Mouse (Mus musculus) A20 (cell line): Measurements from ENCODE around the gene Gramd4.
A peak's percentile ranks its signal among the peaks of the same experiment; 100 is the strongest.
"Not testable (repeated sequence)": the region's sequence is repeated elsewhere in the genome, so short reads cannot be mapped to it uniquely, and the experiment has no call there.

Experiments
- DNase-seq: peaks from one replicate; pipeline ENCODE4 v3.0.0-alpha.2; 2011; ENCODE audit warnings: low read depth, low spot score

Gene Gramd4

GRCm38 (mm10) chr15:86051152-86051551, 6.3 kb upstream of the Gramd4 start:
- DNase-seq = peak; percentile 89

- DNase-seq = peak; percentile 71
These were observed 5.5 kb upstream of the Gramd4 start for GRCm38 (mm10) chr15:86051878-86052478.

- DNase-seq = peak; percentile 85
These were observed 3.5 kb upstream of the Gramd4 start for GRCm38 (mm10) chr15:86053890-86054536.

GRCm38 (mm10) chr15:86054861-86055260, 2.6 kb upstream of the Gramd4 start:
- DNase-seq = not testable (repeated sequence)

GRCm38 (mm10) chr15:86056221-86056760, 1.2 kb upstream of the Gramd4 start:
- DNase-seq = no peak

GRCm38 (mm10) chr15:86057908-86058307, 413 bp downstream of the Gramd4 start:
- no peak for DNase-seq

DNA sequence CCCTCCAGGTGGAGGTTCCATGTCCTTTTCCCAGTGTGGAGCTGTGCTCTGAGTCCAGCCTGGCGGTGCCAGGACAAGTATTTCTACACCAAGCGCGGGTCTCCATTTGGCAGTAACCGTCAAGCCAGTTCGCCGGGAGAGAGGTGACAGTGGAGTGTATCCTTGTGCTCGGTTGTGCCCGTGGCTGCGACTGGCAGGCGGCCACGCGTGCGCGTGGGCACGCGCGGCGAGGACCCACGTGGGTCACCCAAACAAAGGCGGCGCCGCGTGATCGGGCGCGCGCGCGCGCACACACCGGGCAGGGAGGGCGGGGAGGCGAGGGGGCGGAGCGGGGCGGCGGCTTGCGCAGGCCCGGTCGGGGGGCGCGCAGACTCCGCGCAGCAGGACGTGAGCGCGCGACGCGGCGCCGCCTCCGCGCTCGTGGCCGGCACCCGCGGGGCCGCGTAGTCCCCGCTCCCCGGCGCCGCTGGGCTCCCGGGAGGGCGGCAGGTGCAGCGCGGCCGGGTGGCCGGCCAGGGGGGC, 960 bp downstream of the Gramd4 start:
- peak; percentile 86 for DNase-seq

DNA sequence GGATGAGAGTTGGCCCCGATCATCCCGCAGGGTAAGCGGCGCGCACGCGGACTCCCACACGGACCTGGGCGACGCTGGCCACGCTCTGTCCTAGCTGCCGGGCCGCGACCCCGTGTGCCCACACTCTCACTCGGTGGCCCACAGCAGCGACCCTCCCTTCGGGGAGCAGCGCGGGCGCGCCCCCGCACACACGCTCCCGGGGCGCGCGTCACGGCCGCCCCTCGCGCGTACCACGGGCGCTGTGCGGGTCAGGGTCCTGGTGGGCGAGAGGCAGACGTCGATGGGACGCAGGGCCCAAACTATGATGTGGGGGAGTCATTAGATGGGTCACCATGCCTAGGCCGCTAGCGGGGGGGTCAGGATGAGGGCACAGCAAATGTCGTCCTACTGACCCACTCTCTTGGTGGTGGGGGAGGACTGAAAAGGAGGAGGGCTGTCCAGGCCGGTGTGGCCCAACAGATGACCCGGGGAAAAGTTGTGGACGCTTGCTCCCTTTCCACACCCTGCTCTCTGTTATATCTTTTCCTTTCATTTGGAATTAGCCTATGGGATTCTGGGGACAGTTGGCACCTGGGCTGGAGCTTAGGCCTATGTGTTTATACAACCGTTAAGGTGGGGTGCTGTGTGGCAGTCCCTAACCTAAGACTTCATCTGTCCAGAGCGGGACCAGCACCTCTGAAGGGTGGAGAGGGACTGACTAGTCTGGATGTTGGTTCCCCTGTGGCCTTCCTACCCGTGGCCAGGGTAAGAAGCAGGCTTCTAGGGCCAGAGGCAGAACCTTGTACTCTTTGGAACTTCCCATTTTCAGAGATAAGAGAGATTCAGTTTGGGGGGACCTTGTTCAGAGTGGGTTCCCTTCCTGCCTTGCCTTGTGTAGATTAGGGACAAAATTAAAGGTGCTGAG, 1.7 kb downstream of the Gramd4 start:
- peak; percentile 72 for DNase-seq

GRCm38 (mm10) chr15:86059835-86060380, 2.4 kb downstream of the Gramd4 start:
- DNase-seq = peak; percentile 18

GRCm38 (mm10) chr15:86060581-86060980, 3.1 kb downstream of the Gramd4 start:
- DNase-seq = no peak

GRCm38 (mm10) chr15:86061221-86061620, 3.7 kb downstream of the Gramd4 start:
- DNase-seq = peak; percentile 32

DNA sequence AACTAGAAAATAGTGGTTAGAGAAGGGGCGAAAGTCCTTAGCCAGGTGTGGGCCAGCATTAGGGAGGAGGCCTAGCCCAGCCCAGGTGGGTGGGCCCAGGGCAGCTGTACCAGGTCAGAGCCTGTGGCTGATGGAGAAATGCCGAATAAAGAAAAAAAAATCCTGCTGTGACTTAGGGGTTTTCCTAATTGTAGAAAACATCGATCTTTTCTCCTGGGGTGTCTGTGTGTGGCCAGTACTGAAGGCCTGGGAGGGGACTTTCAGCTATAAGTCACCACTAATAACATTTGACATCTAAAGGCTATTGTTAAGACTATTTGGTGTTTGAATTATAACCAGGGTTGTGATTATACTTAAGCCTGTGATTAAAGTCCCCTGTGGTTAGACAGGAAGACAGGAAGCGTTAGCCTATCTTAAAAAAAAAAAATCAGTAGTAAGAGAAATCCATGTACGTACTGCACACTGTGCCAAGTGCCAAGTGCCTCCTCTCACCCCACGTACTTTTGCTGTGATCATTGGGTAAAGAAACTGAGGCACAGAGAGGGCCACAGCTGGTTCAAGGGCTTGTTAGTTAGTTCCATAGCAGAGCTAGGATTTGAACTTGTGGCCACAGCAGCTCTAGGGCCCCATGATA, 4.5 kb downstream of the Gramd4 start:
- peak; percentile 63 for DNase-seq

DNA sequence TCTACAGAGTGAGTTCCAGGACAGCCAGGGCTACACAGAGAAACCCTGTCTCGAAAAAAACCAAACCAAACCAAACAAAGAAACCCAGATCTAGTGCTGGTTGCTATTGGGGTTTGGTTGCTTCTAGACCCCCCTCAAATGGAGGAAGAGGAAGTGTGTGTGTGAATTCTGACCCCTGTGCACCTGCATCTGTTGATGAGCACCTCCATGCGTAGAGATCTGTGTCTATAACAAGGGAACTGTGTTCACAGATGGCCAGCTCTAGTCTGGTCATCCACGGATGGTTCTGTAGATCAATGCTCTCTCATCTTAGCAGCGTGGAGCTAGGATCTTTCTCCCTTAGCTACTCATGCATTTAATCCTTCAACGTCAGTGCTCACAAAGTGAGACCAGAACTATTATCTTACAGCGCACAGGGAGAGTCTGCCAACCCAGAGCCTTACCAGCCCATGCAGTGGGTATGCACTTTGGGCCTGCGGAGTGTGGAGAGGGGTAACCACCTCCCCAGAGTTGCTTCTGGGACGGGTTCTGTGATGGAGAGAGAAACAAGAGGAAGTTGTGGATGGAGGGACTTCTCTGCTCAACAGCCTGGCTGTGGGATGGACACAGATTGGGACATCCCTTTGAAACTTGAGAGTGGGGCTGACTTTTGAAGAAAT, 6.8 kb downstream of the Gramd4 start:
- DNase-seq = peak; percentile 89

GRCm38 (mm10) chr15:86064850-86065229, 7.3 kb downstream of the Gramd4 start:
- DNase-seq = no peak

DNA sequence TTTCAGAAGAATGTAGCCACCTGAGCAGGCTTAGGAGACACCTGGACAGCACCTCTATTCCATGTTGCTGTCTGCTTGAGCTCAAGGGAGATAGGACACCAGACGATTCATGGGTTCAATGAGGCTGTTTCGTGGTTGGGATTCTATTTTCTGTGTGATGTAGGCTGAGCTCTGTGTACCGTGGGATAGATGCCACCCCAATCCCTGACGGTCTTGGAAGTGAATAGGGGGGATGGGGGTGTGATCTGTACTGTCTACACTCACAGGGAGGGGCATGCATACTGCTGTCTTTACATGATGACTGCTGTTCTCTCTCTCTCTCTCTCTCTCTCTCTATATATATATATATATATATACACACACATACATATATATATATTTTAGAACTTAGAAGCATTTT, 7.9 kb downstream of the Gramd4 start:
- DNase-seq = no peak

GRCm38 (mm10) chr15:86066836-86067580, 9.5 kb downstream of the Gramd4 start:
- DNase-seq = peak; percentile 36

DNA sequence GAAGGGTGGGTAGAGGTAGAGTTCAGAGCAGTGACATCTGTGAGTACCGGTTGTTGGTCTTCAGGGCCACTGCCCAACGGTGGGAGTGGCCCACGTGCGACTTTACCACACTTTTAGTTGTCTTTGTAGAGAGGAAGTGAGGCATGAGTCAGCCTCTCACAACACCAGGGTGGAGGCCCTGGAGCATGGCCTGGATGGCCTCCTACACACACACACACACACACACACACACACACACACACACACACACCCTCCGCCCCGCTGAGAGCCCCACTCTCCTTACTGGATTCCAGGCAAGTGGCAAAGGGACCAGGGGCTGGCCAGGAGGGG, 10.1 kb downstream of the Gramd4 start:
- peak; percentile 85 for DNase-seq

DNA sequence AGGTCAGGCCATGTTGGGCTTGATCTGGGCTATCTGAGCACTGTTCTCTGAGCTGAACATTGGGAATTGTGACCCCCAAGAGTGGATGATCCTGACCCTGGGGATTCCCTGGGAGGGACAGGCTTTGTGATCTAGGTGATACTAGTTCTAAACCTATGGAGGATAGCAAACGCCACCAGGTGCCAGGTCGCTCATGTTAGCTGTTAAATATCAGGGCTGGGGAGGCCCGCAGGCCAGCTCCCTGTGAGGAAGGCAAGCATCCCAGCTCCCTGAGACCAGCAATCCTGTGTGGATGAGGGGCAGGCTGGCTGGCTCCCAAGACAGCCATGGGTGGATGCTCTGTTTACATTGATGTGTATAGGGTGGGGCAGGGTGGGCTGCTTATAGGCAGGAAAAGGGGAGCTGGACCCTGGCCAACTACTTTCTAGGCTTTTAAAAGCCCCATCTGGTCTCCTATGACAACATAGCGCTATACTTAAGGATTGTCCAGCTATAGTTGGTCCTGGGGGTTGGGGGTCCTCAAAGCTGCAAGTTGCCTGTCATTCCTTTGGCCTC, 10.5 kb downstream of the Gramd4 start:
- DNase-seq = no peak

GRCm38 (mm10) chr15:86069011-86069791, 11.7 kb downstream of the Gramd4 start:
- DNase-seq = peak; percentile 59
